Mouse (Mus musculus) retina, postnatal 7 days (tissue): ENCODE results near the gene Col5a3.
"Not testable (repeated sequence)": the region's sequence is repeated elsewhere in the genome, so short reads cannot be mapped to it uniquely, and the experiment has no call there.

ENCODE experiments used
- DNase-seq: peaks from one replicate; pipeline ENCODE4 v3.0.0-alpha.2; 2012; ENCODE audit warnings: low read depth, low spot score

The Col5a3 gene

GRCm38 (mm10) chr9:20814521-20815272 lies at the start of gene Col5a3:
Col5a3 (minus strand) TSS chr9:20815067.
- no peak for DNase-seq

GRCm38 (mm10) chr9:20862225-20862624 lies 47.4 kb upstream of the Col5a3 start:
- DNase-seq, result no peak

- DNase-seq, result peak; percentile 25
These were observed 47.0 kb upstream of the Col5a3 start for GRCm38 (mm10) chr9:20861821-20862220.

GRCm38 (mm10) chr9:20859926-20860325 lies 45.1 kb upstream of the Col5a3 start:
- DNase-seq, result no peak

GRCm38 (mm10) chr9:20857131-20857530 lies 42.3 kb upstream of the Col5a3 start:
- DNase-seq, result no peak

GRCm38 (mm10) chr9:20850179-20850578 lies 35.3 kb upstream of the Col5a3 start:
- no peak for DNase-seq

GRCm38 (mm10) chr9:20842670-20843069 lies 27.8 kb upstream of the Col5a3 start:
- no peak for DNase-seq

- no peak for DNase-seq
These were observed 27.3 kb upstream of the Col5a3 start for GRCm38 (mm10) chr9:20842211-20842610.

GRCm38 (mm10) chr9:20838931-20839330 lies 24.1 kb upstream of the Col5a3 start:
- no peak for DNase-seq

GRCm38 (mm10) chr9:20837184-20837947 lies 22.5 kb upstream of the Col5a3 start:
- DNase-seq, result no peak

- DNase-seq, result not testable (repeated sequence)
These were observed 20.6 kb upstream of the Col5a3 start for GRCm38 (mm10) chr9:20835431-20835954.

GRCm38 (mm10) chr9:20834881-20835280 lies 20.0 kb upstream of the Col5a3 start:
- DNase-seq, result no peak

- peak; percentile 91 for DNase-seq
These were observed 16.2 kb upstream of the Col5a3 start for GRCm38 (mm10) chr9:20830901-20831643.

- no peak for DNase-seq
These were observed 13.3 kb upstream of the Col5a3 start for GRCm38 (mm10) chr9:20828127-20828526.

GRCm38 (mm10) chr9:20825781-20826180 lies 10.9 kb upstream of the Col5a3 start:
- no peak for DNase-seq

- DNase-seq, result no peak
These were observed 8.0 kb upstream of the Col5a3 start for GRCm38 (mm10) chr9:20822821-20823220.

- DNase-seq, result peak; percentile 57
These were observed 5.1 kb upstream of the Col5a3 start for GRCm38 (mm10) chr9:20820001-20820400.

- peak; percentile 65 for DNase-seq
These were observed 3.4 kb upstream of the Col5a3 start, which contains the start of gene Rdh8 for GRCm38 (mm10) chr9:20818236-20818635. Rdh8 (plus strand) TSS chr9:20818503.

- DNase-seq, result no peak
These were observed 2.2 kb downstream of the Col5a3 start for GRCm38 (mm10) chr9:20812537-20813271.

GRCm38 (mm10) chr9:20810773-20811172 lies 4.1 kb downstream of the Col5a3 start:
- no peak for DNase-seq

- DNase-seq, result no peak
These were observed 4.6 kb downstream of the Col5a3 start for GRCm38 (mm10) chr9:20810271-20810670.
